Mouse (Mus musculus) activated CD4-positive, CD25-positive, alpha-beta regulatory T cell, adult 9 weeks (primary cell): ENCODE data around the gene Tsfm. TPM values are rescaled to one million over a fixed set of nuclear protein-coding genes. Genes with fewer than 3 reads are reported as not detected.

Experiments used
- polyA plus RNA-seq: library from polyadenylated mRNA; unstranded; fragments of 100-300 nt; shearing (Covaris generic); gene quantifications from one replicate; pipeline ENCODE4 v1.2.1, GENCODE M21; 2017

The Tsfm gene
- polyA plus RNA-seq = 46.6 TPM

DNA sequence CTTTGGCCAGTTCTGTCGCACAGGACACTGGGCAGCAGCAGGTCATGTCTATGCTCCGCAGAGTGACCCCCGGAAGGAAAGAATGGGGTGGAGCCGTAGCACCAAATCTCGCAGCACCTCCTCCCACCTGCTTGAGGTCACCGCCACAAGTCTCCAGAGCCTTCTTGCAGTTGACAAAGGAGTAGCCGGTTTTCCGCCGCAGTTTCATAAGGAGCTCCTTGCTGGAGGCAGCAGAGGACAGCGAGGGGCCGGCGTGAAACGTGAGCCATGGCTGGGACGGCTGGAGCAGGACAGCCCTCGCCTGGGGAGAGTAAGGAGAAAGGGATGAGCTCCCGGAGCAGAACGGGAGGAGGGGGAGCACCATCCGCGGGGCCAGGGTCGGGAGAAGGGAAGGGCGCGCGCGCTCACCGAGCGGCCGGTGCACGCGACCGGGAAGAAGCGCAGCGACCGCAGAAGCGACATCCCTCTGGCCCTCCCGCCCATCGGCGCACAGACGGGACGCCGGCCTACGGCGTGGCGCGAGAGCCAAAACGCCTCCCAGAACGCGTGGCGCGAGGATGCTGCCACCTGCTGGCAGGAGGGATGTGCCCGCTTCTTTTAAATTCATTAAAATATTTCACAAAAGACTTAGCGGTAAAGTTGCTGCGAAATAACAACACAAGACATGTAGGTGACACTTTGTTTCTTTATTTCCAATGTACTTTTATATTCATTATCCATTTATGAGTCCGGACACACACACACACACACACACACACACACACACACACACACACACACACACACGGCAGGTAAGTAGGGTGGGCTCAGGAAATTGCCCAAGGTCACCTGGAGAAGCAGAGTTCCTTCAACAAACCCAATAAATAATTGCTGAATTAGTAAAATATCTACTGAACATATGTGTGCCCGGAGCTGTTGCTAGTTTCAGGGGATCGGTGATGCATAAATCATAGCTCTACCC is at the start of gene Tsfm:
TSS of gene Tsfm (minus strand) at position 505 of the 961 bp plus-strand sequence.

DNA sequence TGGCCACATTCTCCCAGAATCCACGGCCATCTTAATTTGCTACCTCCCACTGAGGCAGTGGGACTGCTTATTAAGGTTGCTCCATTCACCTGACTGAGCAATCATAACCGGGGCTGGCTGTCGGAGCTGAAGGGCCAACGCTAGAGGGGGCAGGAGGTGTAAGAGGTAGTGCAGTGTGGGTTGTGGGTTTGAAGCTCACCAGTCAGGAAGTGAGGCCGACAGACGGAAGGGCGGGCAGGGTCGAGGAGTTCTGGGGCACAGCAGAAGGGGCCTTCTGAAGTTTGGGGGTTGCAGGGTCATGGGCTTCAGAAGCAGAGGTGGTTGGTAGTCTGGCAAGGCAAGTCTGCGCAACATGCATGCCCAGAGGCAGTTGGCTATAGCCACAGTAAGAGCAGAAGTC is 44.4 kb upstream of the Tsfm start, which contains the start of gene Agap2:
TSS of gene Agap2 (plus strand) at position 205 of the 400 bp plus-strand sequence.

DNA sequence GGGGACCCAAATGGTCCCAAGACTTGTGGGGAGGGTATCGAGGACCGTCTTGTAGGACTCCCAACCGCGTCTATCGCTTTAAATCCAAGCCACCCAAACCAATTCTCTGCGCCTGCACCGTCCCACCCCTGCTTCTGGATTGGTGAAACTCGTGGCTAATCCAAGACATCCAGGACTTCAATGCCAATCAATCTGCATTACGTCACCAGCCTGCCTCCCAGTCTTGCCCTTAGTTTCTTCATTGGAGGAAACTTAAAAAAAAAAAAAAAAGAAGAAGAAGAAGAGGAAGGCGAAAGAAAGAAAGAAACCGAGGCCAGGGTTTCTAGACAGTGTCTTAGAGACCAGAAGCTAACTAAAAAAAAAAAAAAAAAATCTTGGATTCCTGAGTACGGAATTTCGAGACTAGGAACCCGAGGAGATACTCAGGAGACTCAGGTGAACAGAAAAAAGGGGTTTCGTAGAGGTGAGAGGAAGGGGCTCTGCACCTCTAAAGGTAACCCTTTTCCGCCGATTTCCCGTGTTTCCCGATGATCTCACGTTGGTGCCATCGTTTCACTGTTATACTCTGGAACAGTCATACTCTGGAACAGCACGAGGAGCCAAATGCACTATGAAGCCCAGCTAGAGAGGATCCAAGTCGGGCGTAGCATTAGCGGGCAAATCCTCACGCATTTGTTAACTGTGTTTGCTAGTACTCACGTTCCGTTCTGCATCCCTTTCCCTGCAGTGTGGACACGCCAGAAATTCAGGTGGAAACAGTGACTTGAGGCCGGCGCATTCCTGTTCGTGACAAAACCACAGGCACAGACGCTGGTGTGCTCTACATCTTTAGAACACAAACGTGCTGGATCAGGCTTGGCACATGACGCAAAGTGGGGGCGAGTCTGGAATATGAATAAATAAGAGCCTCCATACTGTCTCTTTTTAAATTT is 39.8 kb upstream of the Tsfm start, which contains the start of gene Tspan31:
TSS of gene Tspan31 (minus strand) at position 75 of the 932 bp plus-strand sequence.

DNA sequence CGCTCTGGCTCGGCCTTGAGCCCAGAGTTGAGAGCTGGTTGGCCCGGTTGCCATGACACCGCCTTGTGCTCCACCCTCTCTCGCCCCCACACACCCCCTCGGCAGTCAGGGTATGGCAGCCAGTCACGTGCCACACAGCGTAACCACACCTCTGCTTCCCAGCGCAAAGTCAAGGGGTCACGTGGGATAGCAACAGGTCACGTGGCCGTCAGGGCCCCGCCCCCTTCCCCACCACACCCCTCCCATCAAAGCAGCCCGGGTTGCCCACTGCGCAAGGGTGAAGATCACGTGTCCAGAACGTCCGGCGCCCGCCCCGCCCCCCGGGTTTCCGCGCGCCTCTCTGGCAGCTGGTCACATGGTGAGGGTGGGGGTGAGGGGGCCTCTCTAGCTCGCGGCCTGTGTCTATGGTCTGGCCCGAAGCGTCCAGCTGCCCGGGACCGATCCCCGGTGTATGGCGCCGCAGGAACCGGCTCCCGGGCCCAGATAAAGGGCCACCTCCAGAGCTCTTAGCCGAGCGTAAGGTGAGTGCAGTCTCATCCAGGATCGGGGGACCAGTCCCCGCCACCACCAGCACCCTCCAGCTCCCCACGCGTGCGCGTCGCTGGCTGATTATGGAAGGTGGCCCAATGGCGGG is 32.7 kb upstream of the Tsfm start, which contains the start of gene Cdk4:
TSS of gene Cdk4 (plus strand) at position 296 of the 634 bp plus-strand sequence.

DNA sequence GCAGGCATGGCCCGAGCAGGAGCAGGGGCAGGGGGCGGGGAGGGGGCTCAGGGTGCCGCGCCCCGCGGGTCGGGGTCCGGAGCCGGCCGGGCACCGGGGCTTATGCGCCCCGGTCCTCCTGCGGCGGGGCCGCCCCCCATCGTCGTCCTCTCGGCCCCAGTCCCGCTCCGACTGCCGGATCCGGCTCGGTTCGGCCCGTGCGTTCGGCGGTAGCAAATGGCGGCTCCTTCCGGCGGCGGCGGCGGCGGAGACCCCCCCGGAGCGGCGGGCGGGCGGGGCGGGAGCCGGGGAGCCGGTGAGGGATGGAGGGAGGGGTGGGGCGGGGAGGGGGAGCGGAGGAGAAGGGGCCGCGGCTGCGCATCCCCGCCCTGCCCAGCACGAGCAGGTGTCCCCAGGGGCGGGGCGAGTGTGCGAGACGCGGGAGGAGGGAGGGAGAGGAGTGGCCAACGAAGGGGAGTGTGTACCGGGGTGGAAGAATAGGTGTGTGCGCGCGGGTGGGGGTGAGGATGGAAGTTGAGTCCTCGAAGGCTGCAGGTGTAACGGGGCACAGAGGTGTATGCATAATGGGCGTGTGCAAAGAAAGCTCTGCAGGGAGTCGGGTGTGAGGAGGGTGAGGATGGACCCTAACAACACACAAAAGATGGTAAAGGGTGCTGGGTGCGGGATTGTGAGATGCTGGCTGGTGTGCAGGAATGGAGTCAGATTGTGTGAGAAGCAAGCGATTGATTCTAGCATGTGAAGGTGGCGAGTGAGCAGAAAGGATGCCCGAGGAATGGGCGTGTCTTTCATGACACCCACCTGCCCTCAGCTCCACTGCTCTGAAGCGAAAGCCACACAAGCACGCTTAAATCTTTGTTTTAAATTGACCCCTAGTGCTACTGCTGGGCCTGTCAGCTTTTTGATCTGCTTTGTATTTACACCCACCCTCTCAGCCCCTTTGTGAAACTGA is 29.6 kb upstream of the Tsfm start, which contains the start of gene March9:
TSS of gene March9 (minus strand) at position 217 of the 949 bp plus-strand sequence.

DNA sequence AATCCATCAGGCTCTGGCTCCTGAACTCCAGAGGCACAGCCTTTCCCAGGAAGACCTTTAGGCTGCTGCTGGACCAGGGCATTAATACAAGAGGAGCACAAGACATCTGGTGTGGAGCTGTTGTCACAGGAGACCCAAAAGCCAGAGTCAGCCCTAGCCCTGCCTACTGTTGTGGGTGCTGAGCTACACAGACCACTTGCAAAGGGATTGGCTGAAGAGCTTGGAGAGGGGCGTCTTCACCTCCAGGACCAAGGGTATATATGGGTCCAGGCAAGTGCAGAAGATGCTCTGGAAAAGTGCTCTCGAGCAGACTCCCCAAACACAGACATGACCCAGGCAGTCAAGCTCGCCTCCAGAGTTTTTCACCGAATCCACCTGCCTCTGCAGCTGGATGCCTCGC is 17.3 kb upstream of the Tsfm start, which contains the start of gene Cyp27b1:
TSS of gene Cyp27b1 (plus strand) at position 297 of the 400 bp plus-strand sequence.

DNA sequence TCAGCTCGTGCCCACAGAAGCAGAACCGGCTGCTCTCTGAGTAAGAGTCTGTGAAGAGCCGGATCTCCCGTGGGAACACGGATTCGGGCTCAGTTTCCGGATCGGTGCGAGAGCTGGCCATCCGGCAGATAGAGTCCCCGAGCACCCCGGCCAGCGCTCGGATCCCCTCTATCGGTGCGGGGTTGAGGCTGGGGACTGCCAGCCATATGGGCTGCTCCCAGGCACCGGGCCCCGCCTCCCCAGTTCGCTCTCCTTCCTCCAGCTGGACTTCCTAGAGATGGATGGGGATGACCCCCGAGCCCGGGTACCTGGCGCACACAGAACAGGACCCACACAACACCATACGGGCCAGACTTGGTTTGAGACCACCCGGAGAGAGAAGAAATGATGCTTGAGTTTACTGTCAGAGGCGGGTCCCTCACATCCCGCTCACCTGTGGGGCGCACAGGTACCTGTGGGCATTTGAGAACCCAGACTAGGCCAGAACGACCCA is 10.7 kb upstream of the Tsfm start, which contains the start of the genes Mettl1 and Eef1akmt3:
TSS of gene Mettl1 (plus strand) at position 141 of the 493 bp plus-strand sequence.
TSS of gene Eef1akmt3 (minus strand) at position 240 of the 493 bp plus-strand sequence.

DNA sequence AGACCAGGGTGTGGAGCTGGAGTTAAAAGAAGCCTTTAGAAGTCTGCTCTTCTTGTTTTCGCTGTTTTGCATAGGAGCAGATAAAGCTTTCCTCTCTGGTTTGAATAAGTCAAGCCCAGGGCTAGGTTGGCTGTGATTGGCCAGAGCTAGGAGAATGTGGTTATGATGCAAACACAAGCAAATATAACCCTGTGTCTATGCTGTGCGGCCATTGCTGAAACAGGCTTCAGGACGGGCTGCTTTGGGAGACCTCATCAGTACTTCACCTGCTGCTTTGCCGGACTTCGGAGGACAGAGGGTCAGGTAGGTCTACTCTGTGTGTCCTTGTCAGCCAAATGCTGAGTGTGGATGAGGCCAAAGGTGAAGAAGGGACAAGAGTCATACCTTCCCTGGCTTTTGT is 30.1 kb downstream of the Tsfm start, which contains the start of gene Avil:
TSS of gene Avil (plus strand) at position 181 of the 400 bp plus-strand sequence.

DNA sequence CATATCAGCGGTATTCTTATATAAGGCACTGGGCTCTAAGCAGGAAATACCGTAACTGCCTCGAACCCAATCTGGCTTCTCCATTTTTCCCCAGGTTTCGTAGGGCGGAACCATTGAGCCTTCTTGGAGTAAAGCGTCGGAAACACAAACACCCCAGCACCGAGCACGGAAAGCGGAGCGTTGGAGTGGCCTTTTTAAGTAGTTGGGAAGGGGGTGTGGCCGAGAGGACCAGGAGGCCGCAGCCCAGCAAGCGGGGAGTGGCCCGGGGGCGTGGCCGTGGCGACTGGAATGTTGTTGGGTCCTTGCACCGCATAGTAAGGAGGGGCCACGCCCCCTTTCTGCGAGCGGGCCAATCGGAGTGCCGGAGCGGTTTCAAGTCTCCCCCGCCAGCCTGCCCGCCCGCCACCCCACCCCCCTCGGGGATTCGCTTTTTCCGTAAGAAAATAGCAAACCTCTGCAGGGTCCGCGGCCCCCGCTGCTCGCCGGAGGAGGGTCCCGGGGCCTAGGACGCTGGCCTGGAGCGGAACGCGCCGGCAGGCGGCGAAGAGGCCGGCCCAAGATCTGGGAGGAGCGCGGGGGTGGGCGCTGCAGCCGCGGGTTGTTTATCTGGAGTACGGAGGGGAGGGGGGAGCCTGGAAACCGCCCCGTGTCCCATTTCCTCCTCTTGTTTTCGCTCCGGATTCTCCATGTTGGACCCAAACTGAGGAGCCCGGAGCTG is 52.2 kb downstream of the Tsfm start, which contains the start of gene Ctdsp2:
TSS of gene Ctdsp2 (plus strand) at position 441 of the 718 bp plus-strand sequence.

Other genes starting within 250 kb of the Tsfm start
- gene Atp23, start 129.5 kb downstream of the Tsfm start, polyA plus RNA-seq = 10.5 TPM
- 16.0 TPM for gene Ctdsp2, start 52.1 kb downstream of the Tsfm start, polyA plus RNA-seq
- gene Avil, start 30.1 kb downstream of the Tsfm start, polyA plus RNA-seq = 0.15 TPM
- gene Mettl1, start 10.6 kb upstream of the Tsfm start, polyA plus RNA-seq = 22.3 TPM
- 0.17 TPM for gene Eef1akmt3, start 10.7 kb upstream of the Tsfm start, polyA plus RNA-seq
- gene Cyp27b1, start 17.4 kb upstream of the Tsfm start, polyA plus RNA-seq = 0.17 TPM
- gene March9, start 29.3 kb upstream of the Tsfm start, polyA plus RNA-seq = 0.23 TPM
- gene Cdk4, start 32.7 kb upstream of the Tsfm start, polyA plus RNA-seq = 367 TPM
- 116 TPM for gene Tspan31, start 39.4 kb upstream of the Tsfm start, polyA plus RNA-seq
- gene Agap2, start 44.4 kb upstream of the Tsfm start, polyA plus RNA-seq = 30.6 TPM
- 200 TPM for gene Os9, start 90.3 kb upstream of the Tsfm start, polyA plus RNA-seq
- gene B4galnt1, start 134.4 kb upstream of the Tsfm start, polyA plus RNA-seq = 589 TPM
- gene Slc26a10, start 149.8 kb upstream of the Tsfm start, polyA plus RNA-seq = 6.3 TPM
- 0.40 TPM for gene Arhgef25, start 159.2 kb upstream of the Tsfm start, polyA plus RNA-seq
- gene Dtx3, start 164.9 kb upstream of the Tsfm start, polyA plus RNA-seq = 130 TPM
- gene Pip4k2c, start 180.7 kb upstream of the Tsfm start, polyA plus RNA-seq = 44.1 TPM
- gene Kif5a, start 232.5 kb upstream of the Tsfm start, polyA plus RNA-seq = 0.33 TPM
- 118 TPM for gene Dctn2, start 235.5 kb upstream of the Tsfm start, polyA plus RNA-seq